Mouse (Mus musculus) common myeloid progenitor, adult 5-6 weeks (primary cell): Measurements from ENCODE around the gene Sycp3. TPM values are rescaled to one million over a fixed set of nuclear protein-coding genes. Genes with fewer than 3 reads are reported as not detected.
"Not testable (repeated sequence)": the region's sequence is repeated elsewhere in the genome, so short reads cannot be mapped to it uniquely, and the experiment has no call there.

Experiments
- ATAC-seq: replicated peaks from 2 replicates; pipeline ENCODE4 v1.8.0; 2016; ENCODE audit warnings: low read depth, mild to moderate bottlenecking, moderate TSS enrichment, inconsistent platforms; ENCODE audit not compliant: poor library complexity, severe bottlenecking
- total RNA-seq: library from RNA; stranded (forward); fragments of 200-1000, 187-1606 nt; gene quantifications from 2 replicates; pipeline ENCODE4 v1.2.3, GENCODE M21; 2017

Gene Sycp3
- not detected in 2 replicates for total RNA-seq

DNA sequence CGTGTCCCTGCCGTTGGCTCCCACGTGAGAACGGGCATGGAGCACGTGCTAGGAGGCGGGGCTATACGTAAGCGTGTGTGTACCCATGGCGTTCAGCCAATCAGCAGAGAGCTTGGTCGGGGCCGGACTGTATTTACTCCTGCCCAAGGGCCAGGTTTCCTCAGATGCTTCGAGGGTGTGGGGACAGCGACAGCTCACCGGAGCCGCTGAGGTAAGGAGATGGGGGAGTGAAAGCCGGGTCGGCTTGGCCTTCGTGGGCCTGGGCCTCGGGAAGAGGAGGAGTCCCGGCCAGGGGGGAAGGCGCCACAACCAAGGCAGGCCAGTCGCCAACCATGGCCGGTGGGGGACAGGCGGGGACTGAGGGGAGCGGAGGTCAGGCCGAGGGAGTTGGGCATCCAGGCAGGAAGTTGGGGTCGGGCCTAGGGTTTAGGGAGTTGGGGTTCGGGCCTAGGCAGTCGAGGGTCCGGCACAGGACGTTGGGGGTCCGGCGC is at the start of gene Sycp3:
Gene Sycp3 (plus strand): TSS at position 68 of the 491 bp plus-strand sequence.
- ATAC-seq = no peak

DNA sequence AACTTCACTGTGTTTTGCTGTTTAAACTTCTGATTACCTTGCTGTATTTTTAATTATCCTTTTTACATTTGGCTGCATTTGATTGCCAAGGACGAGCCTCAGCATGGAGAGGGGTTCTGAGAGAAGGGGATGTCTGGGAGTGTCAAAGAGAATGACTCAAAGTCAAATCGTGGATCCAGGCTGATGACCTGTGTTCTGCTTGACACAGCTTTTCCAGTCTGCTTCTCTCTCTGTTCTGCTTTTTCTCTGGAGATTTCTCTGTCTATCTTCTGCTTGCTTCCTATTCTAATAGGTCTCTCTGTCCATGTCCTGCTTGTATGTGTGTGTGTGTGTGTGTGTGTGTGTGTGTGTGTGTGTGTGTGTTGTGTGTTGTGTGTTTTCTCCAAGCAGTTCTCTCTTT is 49.6 kb upstream of the Sycp3 start:
- no peak for ATAC-seq

DNA sequence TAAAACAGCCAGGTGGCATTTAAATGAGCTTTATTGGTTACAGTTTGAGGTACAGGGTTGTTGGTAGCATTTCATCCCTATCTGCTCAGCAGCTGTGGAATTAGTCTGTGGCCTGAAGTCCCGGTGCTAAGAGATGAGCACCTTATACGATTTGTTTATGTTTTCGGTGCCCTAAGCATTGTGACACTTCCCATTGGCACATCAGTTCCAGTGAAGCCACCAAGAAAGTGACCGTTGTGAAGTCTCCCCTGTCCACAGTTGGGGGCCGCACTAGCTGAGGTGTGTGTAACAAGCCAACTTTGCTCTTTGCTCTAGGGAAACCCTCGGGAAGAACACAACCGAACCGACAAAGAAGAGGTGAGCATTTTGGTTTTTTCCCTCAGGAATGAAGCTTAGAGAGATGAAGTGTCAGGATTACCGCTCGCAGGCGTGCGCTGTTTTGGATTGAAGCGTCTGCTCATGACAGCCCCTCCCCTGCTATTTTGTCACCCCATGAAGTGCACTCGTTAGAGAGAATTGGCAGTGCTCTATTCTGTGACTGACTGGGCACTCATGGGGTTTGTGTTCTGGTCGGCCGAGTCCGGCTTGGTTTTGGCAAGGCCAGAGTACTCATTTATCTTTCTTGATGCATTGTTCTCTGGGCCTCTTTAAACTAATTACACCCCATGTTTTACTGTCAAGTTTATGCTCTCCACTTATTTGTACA is 46.9 kb upstream of the Sycp3 start:
- ATAC-seq = no peak

DNA sequence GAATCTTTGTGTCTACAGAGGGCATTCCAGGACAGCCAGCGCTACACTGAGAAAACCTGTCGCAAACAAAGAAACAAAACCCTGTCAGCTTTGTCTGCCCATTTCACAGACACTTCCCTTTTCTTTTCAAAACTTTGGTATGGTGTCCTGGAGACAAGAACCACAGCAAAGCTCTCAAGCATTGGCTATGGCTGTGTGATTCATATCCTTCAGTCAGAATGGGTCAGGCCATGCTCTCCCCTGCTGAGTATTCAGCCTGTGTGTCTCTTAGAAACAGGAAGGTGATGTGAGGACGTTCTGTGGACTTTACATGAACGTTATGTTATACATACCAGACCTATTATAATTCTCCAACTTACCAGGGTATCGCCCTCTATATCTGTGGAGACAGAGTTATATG is 41.7 kb upstream of the Sycp3 start:
- ATAC-seq = peak; percentile 64

DNA sequence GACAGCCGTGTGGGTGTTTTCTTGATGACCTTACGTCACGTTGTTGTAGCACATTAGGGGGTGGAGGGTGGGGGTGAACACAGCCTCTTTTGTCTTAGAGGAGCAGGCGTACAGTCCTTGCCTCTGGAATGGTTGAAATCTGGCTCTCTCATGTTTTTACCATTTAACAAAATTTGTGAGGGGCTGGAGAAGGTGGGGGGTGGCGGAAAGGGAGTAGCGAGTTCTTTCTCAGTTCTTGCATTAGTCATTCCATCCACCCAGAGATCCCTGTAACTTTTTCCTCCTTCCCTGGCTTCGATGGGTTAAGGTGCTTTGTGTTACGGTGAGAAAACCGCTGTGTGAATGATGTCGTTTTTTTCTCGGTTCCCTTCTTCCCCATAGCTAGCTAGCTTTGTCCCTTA is 39.2 kb upstream of the Sycp3 start:
- peak; percentile 7 for ATAC-seq

DNA sequence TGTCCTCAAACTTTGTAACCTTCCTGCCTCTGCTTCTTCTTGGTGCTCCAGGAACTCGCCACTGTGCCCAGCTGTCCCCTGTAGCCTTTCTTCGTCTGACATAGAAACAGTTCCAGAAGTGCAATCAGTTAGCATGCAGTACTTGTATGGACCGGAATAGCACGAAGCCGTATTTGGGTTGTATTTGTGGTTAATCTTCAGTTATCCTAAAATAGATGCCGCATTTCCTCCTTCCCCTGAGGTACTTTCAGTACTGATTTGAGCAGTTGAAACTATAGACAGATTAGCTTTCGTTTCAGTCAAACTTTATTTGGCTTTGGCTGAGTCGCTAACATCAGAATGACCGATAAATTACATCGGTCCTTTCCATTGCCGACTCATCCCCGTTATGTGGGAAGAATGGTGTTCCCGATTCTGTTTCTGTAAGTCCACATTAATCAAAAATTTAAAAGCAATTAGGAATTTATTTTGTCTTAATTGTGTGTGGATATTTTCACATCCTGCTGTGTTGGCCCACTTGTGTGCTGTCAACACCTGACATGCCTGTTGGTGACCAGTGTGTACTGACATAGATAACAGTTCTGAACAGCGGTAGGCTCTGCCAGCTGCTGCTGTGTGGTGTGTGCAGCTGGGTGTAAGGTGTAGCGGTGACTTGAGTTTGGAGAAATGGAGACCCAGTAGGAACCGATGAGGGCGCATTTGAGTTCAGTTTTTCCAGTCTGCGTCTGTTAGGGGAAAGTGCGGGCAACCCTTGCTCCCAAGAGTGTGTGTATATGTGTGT is 38.5 kb upstream of the Sycp3 start:
- peak; percentile 65 for ATAC-seq

DNA sequence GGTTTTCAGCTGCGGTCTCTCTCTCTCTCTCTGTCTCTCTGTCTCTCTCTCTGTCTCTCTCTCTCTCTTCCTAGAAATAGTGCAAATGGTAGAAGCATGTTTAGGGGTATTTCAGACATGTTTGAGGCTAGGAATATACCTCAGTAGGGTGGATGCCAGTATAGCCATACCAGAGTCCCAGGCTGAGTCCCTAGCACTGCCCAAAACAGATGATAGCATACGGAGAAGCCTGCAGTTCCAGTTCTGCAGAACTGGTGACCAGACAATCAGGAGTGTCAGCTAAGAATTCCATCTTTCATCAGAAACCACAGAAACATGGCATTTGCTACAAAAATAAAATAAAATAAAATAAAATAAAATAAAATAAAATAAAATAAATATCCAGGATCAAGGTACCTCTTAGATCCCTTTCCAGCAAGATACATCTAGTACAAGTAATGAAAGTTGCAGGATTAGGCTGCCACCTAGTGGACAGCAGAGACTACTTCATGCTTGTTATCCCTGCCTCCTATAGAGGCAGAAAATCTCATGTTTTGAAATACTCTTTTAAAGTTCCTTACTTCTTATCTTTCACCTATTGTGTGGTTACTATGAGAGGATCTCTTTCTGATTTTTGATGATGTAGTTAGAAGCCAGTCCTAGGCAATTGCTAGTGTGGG is 33.1 kb upstream of the Sycp3 start:
- ATAC-seq = peak; percentile 88

DNA sequence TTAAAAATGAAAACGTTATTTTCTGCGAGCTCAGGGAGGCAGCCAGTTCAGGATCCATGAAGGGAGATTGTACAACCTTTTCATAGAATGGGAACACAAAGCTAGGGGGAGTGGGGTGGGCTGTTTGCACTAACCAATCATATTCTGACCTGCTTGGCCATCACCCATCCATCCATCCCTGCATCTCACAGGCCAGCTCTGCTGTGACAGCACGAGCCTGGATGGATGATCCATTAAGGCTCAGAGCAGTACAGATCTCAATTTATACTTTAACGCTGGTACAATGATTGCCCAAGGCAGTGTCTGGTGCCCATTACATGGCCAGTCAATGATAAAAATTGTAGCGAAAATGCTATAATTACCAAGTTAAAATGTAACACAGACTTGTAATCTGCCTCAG is 32.5 kb upstream of the Sycp3 start:
- no peak for ATAC-seq

DNA sequence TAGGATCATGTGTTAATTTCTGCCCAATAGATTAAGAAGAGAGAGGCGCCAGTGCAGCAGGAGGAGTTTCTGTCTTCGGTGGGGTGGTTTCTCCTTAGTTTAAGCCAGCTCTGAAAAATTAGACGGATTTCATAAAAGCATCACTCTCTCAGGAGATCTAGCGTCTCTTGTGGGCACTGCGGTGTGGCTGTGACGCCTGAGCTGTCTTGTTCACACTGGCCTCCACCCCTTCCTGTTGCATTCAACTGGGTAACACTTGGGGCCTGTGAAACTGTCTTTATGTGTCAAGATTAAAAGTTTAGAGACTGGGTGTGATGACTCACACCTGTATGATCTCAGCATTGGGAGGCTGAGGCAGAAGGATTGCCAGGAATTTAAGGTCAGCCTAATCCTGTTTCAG is 31.4 kb upstream of the Sycp3 start:
- ATAC-seq = no peak

DNA sequence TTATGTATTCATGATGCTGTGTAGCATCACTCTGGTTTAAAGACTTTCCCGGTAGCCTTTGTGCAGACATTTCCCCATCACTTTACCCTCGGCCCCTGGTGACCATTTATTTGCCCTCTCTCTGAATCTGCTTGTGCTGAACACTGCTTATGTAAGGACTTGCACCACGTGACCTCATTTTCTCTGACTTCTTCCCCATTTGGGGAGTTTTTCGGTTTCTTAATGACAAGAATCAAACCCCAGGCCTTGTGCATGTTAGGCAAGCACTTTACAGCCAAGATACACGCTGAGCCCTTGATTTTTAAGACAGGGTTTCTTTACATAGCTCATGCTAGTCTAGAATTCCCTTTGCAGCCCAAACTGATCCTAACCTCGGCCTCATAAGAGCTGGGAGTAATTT is 18.1 kb upstream of the Sycp3 start:
- peak; percentile 58 for ATAC-seq

DNA sequence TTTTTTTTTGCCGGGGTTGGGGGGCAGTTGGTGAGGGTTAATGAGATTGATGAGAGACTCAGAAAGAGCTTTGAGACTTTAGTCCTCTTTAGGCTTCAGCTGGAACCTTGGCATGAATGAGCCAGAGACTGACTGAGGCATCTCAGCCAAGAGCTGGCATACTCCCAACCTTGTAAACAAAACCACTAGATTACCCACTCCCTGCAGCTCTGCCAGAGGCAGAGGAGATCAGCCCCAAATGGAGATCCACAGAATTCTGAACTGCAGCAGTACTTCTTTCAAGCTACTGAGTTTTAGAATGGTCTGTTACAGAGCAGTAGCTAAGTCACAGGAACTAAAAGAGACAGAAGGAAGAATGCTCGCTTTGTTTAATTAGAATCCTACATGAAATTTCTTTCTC is 8.1 kb upstream of the Sycp3 start:
- ATAC-seq = no peak

DNA sequence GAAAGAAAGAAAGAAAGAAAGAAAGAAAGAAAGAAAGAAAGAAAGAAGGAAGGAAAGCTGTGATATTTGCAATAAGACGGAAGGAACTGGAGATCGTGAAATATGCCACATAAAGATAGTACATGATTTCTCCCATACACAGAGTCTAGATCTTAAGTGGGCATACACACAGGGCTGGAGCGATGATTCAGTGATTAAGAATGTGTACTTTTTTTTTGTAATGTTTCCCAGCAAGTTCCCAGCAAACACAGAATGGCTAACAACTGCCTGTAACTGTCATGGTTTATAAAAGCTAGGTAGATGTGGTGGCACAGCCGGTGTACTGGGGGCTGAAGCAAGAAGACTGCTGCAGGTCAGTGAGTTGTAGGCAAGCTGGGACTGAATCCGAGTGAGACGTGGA is 7.4 kb upstream of the Sycp3 start:
- no peak for ATAC-seq

DNA sequence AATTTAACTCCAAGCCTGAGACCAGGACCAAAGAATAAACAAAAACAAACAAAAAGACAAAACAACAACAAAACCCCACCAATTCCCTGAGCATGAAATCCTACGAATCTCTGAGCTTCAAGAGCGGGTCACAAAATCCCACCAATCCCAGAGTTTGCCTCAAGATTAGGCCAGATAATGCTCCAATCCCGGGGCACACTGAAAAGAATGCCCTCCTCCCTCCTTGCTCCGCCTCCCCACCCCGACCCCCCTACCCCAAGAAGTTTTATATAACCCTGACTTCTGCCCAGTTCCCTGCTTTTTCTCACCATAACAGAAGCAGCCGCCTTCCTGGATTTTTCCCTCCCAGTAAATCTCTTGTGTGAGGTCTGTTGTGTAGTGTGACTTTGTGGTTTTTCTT is 1.6 kb upstream of the Sycp3 start:
- no peak for ATAC-seq

DNA sequence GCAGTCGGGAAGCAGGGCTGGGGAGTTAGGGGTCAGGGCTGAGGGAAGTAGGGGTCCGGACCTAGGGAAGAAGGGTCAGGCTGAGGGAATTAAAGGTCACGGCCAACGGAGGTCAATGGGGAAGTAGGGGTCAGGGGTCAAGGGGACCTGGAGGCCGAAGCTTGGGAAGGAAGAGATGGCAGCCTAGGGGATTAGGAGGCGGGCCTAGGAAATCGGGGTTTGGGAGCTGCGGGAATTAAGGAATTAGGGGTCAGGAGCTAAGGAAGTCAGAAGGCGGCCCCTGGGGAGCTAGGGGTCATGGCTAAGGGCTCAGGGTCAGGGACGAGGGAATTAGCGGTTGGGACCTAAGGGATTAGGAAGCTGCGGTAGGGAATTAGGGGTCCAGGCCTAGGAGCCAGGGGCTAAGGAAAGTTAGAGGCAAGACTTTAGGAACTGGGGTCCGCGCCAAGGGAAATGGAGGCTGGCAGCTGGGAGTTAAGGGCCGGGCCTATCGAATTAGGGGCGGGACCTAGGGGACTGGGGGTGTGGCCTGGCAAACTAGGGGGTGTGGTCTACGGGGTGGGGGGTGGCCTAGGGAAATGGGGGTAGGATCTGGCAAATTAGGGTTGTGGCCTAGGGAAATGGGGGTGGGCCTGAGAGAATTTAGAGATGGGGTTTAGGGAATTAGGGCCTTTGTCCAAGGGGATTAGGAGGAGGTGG is 902 bp downstream of the Sycp3 start:
- no peak for ATAC-seq

DNA sequence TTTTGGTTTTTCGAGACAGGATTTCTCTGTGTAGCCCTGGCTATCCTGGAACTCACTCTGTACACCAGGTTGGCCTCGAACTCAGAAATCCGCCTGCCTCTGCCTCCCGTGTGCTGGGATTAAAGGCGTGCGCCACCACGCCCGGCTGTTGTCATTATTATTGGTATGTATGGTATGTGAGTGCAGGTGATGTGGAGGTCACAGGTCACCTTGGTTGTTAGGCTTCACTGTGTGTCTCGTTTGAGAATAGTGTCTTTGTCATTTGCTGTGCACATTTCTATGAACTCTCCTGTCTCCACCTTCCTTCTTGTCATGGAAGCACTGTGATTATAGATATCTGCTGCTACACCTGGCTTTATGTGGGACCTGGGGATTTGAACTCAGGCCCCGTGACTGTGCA is 23.5 kb downstream of the Sycp3 start:
- ATAC-seq = not testable (repeated sequence)

DNA sequence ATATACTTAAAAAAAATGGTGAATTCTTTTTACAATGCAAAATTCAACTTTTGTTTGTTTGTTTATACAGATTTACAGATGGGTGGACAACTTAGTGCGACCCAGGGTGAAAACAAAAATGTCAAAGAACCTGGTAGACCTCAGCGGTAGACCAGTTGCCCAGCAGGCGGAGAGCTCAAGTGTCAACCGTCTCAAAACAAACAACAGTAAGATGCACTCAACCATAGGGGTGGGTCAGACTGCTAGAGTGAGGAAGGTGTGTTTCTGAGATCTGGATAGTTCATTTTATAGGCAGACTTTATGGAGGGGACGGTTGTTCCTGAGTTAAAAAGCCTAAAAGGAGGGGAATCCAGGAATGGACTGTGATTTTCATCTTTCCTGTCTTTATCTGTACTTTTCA is 29.3 kb downstream of the Sycp3 start:
- ATAC-seq = no peak

DNA sequence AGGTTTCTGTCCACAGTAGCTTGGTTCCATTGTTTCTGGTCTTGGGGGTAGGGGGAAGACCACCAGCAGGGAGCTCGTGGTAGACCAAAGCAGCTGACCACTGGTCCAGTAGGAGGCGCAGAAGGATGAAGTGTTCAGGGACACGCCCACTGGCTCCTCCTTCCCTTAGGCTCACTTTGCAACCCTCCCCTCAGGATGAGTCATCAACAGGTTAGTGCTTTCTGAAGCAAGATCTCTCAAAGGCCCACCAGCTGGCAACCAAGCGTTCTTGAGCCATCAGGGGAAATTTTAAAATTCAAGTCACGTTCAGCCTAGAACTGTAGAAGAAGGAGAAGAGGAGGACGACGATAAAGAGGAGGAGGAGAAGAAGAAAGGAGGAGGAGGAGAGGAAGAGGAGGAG is 32.3 kb downstream of the Sycp3 start:
- ATAC-seq = peak; percentile 69

DNA sequence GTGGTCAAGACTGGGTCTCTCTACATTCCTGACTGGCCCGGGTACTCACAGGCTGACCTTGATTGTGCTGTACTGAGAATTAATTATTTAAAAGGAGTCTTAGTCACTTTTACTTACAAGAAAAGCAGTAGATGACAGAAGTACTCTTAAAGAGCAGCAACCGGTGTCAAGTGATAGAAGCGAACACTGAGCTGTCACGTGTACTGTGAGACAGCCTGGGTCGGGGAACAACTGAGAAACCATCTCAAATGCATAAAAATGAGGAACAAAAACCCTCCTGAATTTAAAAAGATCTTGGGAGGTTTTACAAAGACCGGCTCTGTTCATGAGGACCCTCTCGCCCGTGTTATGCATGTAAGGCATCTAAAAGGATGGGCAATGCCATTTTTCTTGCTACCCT is 33.3 kb downstream of the Sycp3 start:
- peak; percentile 37; the same call in 1 of the 2 replicates for ATAC-seq

DNA sequence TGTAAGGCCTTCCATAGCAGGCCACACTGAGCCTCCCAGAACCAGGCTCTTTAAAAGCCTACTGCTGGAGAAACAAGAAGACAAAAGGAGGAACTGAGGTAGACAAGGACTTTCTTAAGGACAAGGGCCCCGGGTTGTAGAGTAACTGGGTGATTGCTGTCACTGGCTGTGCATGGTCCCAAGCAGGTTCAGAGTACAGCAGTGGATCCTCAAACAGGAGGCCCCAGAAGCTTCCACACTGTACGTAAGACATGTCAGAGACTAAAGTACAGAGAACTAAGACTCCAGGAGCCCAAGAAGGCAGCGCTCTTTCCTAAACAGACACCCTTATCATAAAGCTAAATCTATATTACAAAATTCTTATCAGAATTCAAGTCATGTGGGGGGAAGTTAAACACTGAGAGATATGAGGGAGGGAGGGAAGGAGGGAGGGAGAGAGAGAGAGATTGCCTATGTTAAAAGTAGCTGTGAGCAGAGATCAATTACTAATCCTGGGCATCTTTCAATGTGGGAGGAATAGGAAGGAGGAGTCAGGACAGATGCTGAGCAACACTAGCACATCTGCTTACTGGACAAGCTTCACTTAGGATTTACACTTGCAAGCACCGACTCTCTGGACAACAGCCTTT is 35.7 kb downstream of the Sycp3 start:
- ATAC-seq = no peak
